Mouse (Mus musculus) bone marrow, adult 2 months (tissue): Measurements from ENCODE around the gene Fbxo9.

Experiments
- CTCF ChIP-seq: fragments of 200-500 bp; IDR thresholded peaks from 2 replicates; pipeline ENCODE4 v1.5.1; 2011; ENCODE audit warnings: low read length, control low read depth; ENCODE audit not compliant: control insufficient read depth, insufficient read depth
- POLR2A ChIP-seq: fragments of 200-500 bp; IDR thresholded peaks from 2 replicates; pipeline ENCODE4 v1.6.1; 2011; ENCODE audit warnings: low read depth, mild to moderate bottlenecking, control low read depth, low read length, borderline replicate concordance; ENCODE audit not compliant: control insufficient read depth

- TF ChIP-seq POLR2A (no peak), CTCF (no peak)
Observed at GRCm38 (mm10) chr9:78138044-78138676, 29.3 kb upstream of the Fbxo9 start.
